Mouse (Mus musculus) lung, embryonic 16.5 days (tissue): ENCODE data around the gene Gm3402. TPM values are rescaled to one million over a fixed set of nuclear protein-coding genes. Genes with fewer than 3 reads are reported as not detected.
"Not testable (repeated sequence)": the region's sequence is repeated elsewhere in the genome, so short reads cannot be mapped to it uniquely, and the experiment has no call there.

Source experiments
- ATAC-seq: fragments of 200-750 bp; cut with Nextera tagmentation; 2 replicates; pipeline ENCODE4 v1.8.0; 2017; ENCODE audit warnings: low read depth, mild to moderate bottlenecking, moderate library complexity
- H3K27ac ChIP-seq: fragments of 300-500 bp; sonication (generic); 2 replicates; pipeline ENCODE4 v1.5.1; 2014; ENCODE audit warnings: mild to moderate bottlenecking, control low read depth, low read length
- H3K27me3 ChIP-seq: fragments of 300-500 bp; sonication (generic); 2 replicates; pipeline ENCODE4 v1.6.1; 2014; ENCODE audit warnings: low read depth, low read length, mixed read lengths; ENCODE audit not compliant: control insufficient read depth, insufficient read depth
- H3K36me3 ChIP-seq: fragments of 300-500 bp; sonication (generic); 2 replicates; pipeline ENCODE4 v1.6.1; 2014; ENCODE audit warnings: low read length; ENCODE audit not compliant: control insufficient read depth, insufficient read depth
- H3K4me1 ChIP-seq: fragments of 300-500 bp; sonication (generic); replicated peaks from 2 replicates; pipeline ENCODE4 v1.6.1; 2014; ENCODE audit warnings: low read length, mixed read lengths; ENCODE audit not compliant: control insufficient read depth, insufficient read depth
- H3K4me2 ChIP-seq: fragments of 300-500 bp; sonication (generic); 2 replicates; pipeline ENCODE4 v1.6.1; 2014; ENCODE audit warnings: low read depth, low read length, control low read depth
- H3K4me3 ChIP-seq: fragments of 300-500 bp; sonication (generic); 2 replicates; pipeline ENCODE4 v1.5.1; 2014; ENCODE audit warnings: mild to moderate bottlenecking, low read length, control low read depth
- H3K9ac ChIP-seq: fragments of 300-500 bp; sonication (generic); 2 replicates; pipeline ENCODE4 v1.6.1; 2014; ENCODE audit warnings: low read length, control low read depth
- H3K9me3 ChIP-seq: fragments of 300-500 bp; sonication (generic); 2 replicates; pipeline ENCODE4 v1.6.1; 2016; ENCODE audit warnings: low read length; ENCODE audit not compliant: control insufficient read depth
- WGBS: fragments of 180-500 bp; shearing (Covaris S2); extraction: QIAGEN DNeasy Blood & Tissue Kit; methylation state at CpG from one replicate; pipeline ENCODE4 v1.1.7; 2014; 5-methylcytosine and 5-hydroxymethylcytosine counted together
- polyA plus RNA-seq: library from polyadenylated mRNA; unstranded; fragments of >200 nt; fragmentation: Nextera tagmentation; extraction: Ambion mirVana; gene quantifications from 2 replicates; pipeline ENCODE4 v1.2.1, GENCODE M21; 2015

Gm3402 gene
- polyA plus RNA-seq: not detected in 2 replicates

- ATAC-seq, H3K27me3 ChIP-seq: not testable (repeated sequence)
- no CpG with 5 or more reads among the region's 5 CpGs for WGBS
These were observed at the start of gene Gm3402 for GRCm38 (mm10) chr5:146513823-146514222. TSS of gene Gm3402 (plus strand) at chr5:146514123.

GRCm38 (mm10) chr5:146466663-146467062 is 47.3 kb upstream of the Gm3402 start:
- Histone ChIP-seq H3K9me3 (no peaks in the 10 kb centered on the region), H3K4me2 (no peak overlapping the region), H3K4me1 (no peaks in the 10 kb centered on the region), H3K27me3 (no peaks in the 10 kb centered on the region), H3K9ac (no peak overlapping the region), H3K27ac (no peak overlapping the region), H3K36me3 (no peaks in the 10 kb centered on the region), H3K4me3 (no peak overlapping the region)
- ATAC-seq: no peak
- WGBS: 88% methylated on average over 19 of the region's 19 CpGs

More at GRCm38 (mm10) chr5:146513823-146514222, at the start of gene Gm3402:
- H3K4me2 ChIP-seq, H3K9ac ChIP-seq, H3K36me3 ChIP-seq, H3K27ac ChIP-seq, H3K4me3 ChIP-seq, H3K4me1 ChIP-seq, H3K9me3 ChIP-seq: not testable (repeated sequence)

GRCm38 (mm10) chr5:146468311-146468710 is 45.6 kb upstream of the Gm3402 start:
- no peaks in the 10 kb centered on the region for H3K36me3 ChIP-seq
- no peak overlapping the region for H3K9ac ChIP-seq
- H3K27me3 ChIP-seq: no peaks in the 10 kb centered on the region
- ATAC-seq: no peak
- H3K4me2 ChIP-seq: no peak overlapping the region
- no peaks in the 10 kb centered on the region for H3K4me1 ChIP-seq
- H3K9me3 ChIP-seq: no peaks in the 10 kb centered on the region
- H3K4me3 ChIP-seq: no peak overlapping the region
- H3K27ac ChIP-seq: no peak overlapping the region
- 86% methylated on average over 9 of the region's 9 CpGs for WGBS

- ATAC-seq: no peak
- no peaks in the 10 kb centered on the region for H3K4me1 ChIP-seq
- H3K36me3 ChIP-seq: no peaks in the 10 kb centered on the region
- H3K9me3 ChIP-seq: no peaks in the 10 kb centered on the region
- H3K27ac ChIP-seq: no peak overlapping the region
- 85% methylated on average over 9 of the region's 9 CpGs for WGBS
- H3K4me3 ChIP-seq: no peak overlapping the region
- H3K27me3 ChIP-seq: no peaks in the 10 kb centered on the region
- H3K9ac ChIP-seq: no peak overlapping the region
- no peak overlapping the region for H3K4me2 ChIP-seq
These were observed 43.1 kb upstream of the Gm3402 start for GRCm38 (mm10) chr5:146470821-146471220.

GRCm38 (mm10) chr5:146471311-146471710 is 42.6 kb upstream of the Gm3402 start:
- H3K4me1 ChIP-seq: no peaks in the 10 kb centered on the region
- no peaks in the 10 kb centered on the region for H3K36me3 ChIP-seq
- WGBS: 68% methylated on average over 5 of the region's 5 CpGs
- no peak overlapping the region for H3K4me3 ChIP-seq
- H3K4me2 ChIP-seq: no peak overlapping the region
- no peak overlapping the region for H3K27ac ChIP-seq
- no peaks in the 10 kb centered on the region for H3K9me3 ChIP-seq
- ATAC-seq: no peak
- H3K9ac ChIP-seq: no peak overlapping the region
- no peaks in the 10 kb centered on the region for H3K27me3 ChIP-seq

GRCm38 (mm10) chr5:146471821-146472220 is 42.1 kb upstream of the Gm3402 start:
- Histone ChIP-seq H3K4me3 (no peak overlapping the region), H3K4me2 (no peak overlapping the region), H3K9me3 (no peaks in the 10 kb centered on the region), H3K4me1 (no peaks in the 10 kb centered on the region), H3K27ac (no peak overlapping the region), H3K9ac (no peak overlapping the region), H3K36me3 (no peaks in the 10 kb centered on the region), H3K27me3 (no peaks in the 10 kb centered on the region)
- WGBS: 92% methylated on average over 12 of the region's 12 CpGs
- no peak for ATAC-seq

- WGBS: 3% methylated on average over 4 of the region's 4 CpGs
- not testable (repeated sequence) for ATAC-seq, H3K27me3 ChIP-seq, H3K27ac ChIP-seq, H3K4me2 ChIP-seq, H3K9me3 ChIP-seq, H3K4me1 ChIP-seq, H3K36me3 ChIP-seq, H3K4me3 ChIP-seq, H3K9ac ChIP-seq
These were observed 34.4 kb upstream of the Gm3402 start for GRCm38 (mm10) chr5:146479564-146479963.

- not testable (repeated sequence) for H3K27me3 ChIP-seq, H3K4me2 ChIP-seq, H3K4me3 ChIP-seq, H3K27ac ChIP-seq, ATAC-seq, H3K9me3 ChIP-seq, H3K36me3 ChIP-seq, H3K9ac ChIP-seq, H3K4me1 ChIP-seq
- 67% methylated on average over 1 of the region's 3 CpGs for WGBS
These were observed 32.3 kb upstream of the Gm3402 start, which contains the start of gene Gm6408 for GRCm38 (mm10) chr5:146481665-146482064. TSS of gene Gm6408 (plus strand) at chr5:146481965.

- H3K9ac ChIP-seq, H3K4me1 ChIP-seq, ATAC-seq, H3K4me3 ChIP-seq, H3K27me3 ChIP-seq, H3K36me3 ChIP-seq, H3K4me2 ChIP-seq, H3K27ac ChIP-seq, H3K9me3 ChIP-seq: not testable (repeated sequence)
- 7% methylated on average over 3 of the region's 4 CpGs for WGBS
These were observed 25.0 kb upstream of the Gm3402 start for GRCm38 (mm10) chr5:146488959-146489358.

GRCm38 (mm10) chr5:146491063-146491462 is 22.9 kb upstream of the Gm3402 start, which contains the start of gene Gm6370:
TSS of gene Gm6370 (plus strand) at chr5:146491363.
- H3K27me3 ChIP-seq: not testable (repeated sequence)

More at GRCm38 (mm10) chr5:146491063-146491462, 22.9 kb upstream of the Gm3402 start, which contains the start of gene Gm6370:
- not testable (repeated sequence) for H3K9me3 ChIP-seq, H3K27ac ChIP-seq, H3K4me3 ChIP-seq, H3K4me1 ChIP-seq, H3K36me3 ChIP-seq, ATAC-seq, H3K9ac ChIP-seq, H3K4me2 ChIP-seq
- WGBS: no CpG with 5 or more reads among the region's 5 CpGs
